Mouse (Mus musculus) A20 (cell line): ENCODE measurements around the gene Cdc14a.
A peak's percentile ranks its signal among the peaks of the same experiment; 100 is the strongest.

Experiments used
- DNase-seq: peaks from one replicate; pipeline ENCODE4 v3.0.0-alpha.2; 2011; ENCODE audit warnings: low read depth, low spot score

Cdc14a gene

DNA sequence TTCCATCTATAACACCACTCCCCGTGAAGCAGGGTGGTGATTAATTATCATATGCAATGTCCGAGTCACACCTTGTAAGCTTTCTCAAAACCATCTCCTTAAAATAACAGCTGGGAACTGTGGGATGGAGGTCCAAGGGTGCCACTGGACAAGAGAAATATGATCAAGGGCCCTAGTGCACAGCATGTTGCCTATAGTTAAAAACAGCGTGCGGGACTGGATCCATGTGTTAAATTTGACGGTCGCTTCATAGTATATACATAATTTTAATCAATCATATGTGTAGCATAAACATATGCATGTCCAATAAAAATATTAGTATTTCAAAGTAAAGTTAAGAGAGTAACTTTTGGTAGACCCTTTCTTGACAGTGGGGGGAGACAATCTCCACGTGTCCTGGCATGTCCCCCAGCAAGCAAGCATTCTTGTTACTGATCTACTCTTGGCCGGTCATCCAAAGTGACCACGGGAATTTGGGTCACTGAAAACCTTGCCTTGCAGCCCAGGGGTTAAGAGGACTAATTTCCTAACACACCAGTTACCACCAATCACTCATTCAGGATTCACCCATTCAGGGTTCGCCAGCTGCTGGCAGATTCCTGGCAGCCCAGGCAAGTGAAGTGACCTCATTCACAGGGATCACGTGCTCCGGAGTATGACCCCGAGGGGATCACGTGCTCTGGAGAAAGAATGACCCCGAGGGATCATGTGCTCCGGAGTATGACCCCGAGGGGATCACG, 94.6 kb downstream of the Cdc14a start:
- no peak for DNase-seq

DNA sequence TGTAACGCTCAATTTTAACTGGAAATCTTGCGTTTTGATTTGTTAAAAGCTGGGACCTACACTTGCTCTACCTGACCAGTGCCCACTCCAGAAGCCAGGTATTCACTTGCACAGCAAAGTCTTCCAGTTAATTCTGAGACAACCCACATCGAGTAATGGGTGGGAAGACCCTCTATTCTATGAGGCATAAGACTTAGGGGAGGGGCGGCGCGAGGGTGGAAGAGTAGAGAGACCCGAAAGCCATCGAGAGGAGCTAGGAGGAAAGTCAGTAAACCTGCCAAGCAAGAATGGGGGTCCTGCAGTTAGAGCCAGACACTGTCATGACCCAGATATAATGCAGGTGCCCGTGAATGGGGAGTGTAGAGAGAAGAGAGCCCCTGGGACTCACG, 96.2 kb downstream of the Cdc14a start:
- DNase-seq, result no peak

- peak; percentile 81 for DNase-seq
Measured at GRCm38 (mm10) chr3:116327001-116327615, 96.7 kb downstream of the Cdc14a start.

GRCm38 (mm10) chr3:116325501-116325900, 98.3 kb downstream of the Cdc14a start:
- no peak for DNase-seq

- no peak for DNase-seq
Measured at GRCm38 (mm10) chr3:116319696-116320095, 104.1 kb downstream of the Cdc14a start.

DNA sequence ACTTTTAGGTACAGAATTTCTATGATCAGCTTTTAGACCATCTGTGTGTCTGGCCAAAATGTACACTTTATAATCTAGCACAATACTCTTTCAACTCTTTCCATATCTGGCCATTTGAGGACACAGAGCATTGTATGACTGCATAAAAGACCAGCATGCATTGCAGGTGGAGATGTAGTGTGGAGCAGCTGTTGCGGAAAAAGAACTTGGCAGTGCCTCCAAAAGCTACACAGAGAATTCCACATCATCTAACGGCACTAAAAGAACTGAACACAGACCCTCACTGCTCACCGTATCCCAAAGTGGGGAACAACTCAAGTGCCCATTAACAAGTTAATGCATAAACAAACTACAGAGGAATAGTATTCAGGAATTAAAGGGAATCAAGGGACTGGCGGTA, 112.0 kb downstream of the Cdc14a start:
- no peak for DNase-seq

GRCm38 (mm10) chr3:116311173-116311572, 112.7 kb downstream of the Cdc14a start:
- DNase-seq, result no peak

- DNase-seq, result no peak
Measured at GRCm38 (mm10) chr3:116310672-116311071, 113.2 kb downstream of the Cdc14a start.

- no peak for DNase-seq
Measured at GRCm38 (mm10) chr3:116310033-116310432, 113.8 kb downstream of the Cdc14a start.

DNA sequence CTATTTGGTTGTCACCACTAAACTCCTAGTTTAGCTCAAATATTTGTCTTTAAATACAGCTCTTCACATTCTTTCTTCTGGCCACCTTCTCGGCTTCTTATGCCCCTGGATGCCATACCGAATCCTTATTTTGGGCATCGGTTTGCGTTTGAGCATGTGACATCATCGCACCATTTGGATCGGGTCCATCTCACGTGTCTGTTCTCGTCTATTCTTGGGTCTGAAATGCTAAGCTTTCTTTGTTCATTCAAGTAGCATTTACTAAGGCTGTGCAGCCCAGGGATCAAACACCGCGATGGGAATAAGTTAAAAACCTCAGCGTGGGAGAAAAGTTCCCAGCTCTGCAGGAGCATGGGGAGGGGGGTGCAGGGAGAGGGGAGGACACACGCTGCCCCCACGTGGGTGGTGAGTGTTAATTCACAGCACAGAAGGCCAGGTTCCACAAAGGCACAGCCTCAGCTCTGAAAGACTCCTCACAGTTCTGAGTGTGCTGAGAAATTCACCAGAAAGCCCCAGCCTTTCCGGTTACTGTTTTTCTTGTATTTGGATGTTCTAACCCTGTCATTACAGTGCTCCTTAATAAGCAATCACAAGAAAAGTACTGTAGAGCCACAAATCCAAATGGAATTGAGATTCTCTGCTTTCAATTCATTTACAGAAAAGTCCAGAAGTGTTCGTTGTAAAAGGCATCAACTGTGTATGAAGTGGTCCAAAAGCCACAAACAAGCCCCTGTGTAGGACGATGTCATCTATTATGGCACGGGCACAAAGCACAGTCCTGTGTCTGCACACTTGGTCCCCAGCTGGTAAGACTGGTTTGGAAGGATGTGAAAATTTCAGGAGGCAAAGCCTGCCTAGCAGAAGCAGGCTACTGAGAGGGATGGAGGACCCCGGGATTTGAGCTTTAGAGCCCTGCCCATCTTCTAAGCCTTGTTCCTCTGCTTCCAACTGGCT, 118.8 kb downstream of the Cdc14a start:
- no peak for DNase-seq

GRCm38 (mm10) chr3:116302581-116302980, 121.3 kb downstream of the Cdc14a start:
- DNase-seq, result no peak

- DNase-seq, result no peak
Measured at GRCm38 (mm10) chr3:116301754-116302153, 122.1 kb downstream of the Cdc14a start.

GRCm38 (mm10) chr3:116298727-116299126, 125.1 kb downstream of the Cdc14a start:
- DNase-seq, result no peak

- DNase-seq, result no peak
Measured at GRCm38 (mm10) chr3:116298003-116298402, 125.8 kb downstream of the Cdc14a start.

DNA sequence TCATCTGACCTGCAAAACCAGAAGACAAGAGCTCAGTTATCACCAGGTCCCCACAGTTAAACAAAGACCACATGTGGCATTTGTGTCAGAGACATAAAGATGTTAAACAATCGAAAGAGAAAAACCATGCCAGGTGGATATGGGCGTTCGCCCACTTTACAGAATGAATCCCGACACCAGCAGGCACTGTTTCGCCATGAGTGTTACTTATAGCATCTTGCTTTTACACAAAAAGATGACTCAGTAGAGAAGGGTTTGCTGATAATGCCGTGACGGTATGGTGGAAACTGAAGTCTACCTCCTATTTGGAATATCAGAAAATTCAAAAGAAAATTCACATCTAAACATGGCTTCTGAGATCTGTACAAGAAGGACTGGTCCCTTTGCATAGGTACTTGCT, 126.7 kb downstream of the Cdc14a start:
- no peak for DNase-seq

DNA sequence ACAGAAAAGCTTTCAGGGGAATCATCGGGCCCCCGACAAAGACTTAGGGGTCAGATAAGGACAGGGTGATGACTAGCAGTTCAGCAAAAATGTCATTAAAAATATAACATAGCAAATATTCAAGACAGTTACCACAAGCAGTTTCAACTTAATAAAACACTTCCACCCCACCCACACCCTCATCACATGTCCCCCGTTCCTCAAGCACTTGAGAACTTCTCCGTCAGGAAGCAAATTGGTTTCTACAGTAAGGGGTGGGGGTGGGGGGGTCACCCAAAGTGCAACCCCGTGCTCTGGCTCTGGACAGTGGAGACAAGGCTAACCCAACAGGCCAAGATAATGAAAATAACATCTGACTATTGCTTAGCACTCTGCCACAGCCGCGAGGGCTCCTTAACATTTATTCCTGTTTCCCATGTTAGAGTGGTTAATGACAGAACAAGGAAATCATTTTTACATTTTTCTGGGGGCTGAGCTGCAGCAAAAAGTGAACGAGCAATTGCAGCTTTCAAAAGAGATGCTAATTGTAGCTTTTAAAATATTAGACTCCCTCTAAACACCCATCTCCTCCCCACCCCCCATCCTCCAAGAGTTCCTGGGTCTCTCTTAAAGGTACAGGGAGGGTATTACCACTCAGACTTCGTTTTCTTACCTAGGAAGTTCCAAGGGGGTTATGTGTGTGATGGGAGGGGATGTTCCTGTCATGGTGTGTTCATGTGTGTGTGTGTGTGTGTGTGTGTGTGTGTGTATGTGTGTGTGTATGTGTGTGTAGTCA, 133.6 kb downstream of the Cdc14a start:
- no peak for DNase-seq

DNA sequence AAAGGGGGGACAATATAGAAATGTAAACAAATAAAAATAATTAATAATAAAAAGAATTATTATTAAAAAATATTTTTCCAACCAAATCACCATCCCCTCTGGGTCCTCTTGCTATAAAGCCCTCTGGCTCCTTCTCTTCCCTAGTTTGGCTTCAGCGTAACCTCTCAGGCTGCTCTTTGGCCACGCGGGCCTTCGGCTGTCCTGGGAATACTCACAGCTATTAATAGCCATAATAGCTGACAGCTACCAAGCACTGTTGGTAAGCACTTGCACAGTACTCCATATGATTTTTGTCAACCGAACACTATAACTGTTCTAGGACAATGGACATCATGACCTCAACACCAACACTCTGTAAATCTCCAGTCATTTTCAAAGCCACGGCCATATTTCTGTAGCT, 135.0 kb downstream of the Cdc14a start:
- no peak for DNase-seq

GRCm38 (mm10) chr3:116284735-116285134, 139.1 kb downstream of the Cdc14a start:
- no peak for DNase-seq

DNA sequence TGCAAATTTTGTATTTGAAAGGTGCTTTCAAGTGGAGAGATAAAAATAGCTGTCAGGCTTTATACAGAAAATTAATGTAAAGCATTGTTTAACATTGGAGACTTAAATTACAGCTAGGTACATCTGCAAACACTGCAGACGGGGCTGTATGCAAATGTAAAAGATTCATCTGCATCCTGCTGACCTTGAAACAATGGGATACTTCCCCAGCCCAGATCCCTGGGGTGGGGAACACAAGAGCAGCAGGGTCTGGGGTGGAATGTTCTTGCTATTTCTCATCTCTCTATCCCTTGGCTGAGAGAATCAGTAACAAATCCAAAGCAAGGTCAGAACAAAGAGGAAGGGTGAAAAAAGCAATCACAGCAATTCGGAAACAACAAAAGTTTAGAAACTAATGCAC, 139.8 kb downstream of the Cdc14a start:
- no peak for DNase-seq

DNA sequence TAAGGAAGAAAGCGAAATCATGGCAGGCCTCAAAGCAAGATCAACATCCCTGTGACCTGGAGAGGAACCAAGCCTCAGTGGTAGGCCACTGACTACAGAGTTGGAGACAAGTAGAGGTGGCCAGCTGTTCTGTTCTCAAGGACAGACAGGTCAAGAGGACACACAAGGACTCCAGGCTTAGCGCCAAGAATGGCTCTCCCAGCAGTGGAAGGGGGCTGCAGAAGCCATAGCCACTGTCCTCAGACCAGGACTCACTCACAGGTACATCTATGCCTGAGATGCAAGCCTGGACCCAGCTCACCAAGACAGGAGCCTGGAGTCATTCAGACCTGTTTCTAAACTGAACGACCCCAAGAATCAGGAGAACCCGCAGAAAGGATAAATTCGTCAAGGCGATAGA, 142.2 kb downstream of the Cdc14a start:
- DNase-seq, result no peak

DNA sequence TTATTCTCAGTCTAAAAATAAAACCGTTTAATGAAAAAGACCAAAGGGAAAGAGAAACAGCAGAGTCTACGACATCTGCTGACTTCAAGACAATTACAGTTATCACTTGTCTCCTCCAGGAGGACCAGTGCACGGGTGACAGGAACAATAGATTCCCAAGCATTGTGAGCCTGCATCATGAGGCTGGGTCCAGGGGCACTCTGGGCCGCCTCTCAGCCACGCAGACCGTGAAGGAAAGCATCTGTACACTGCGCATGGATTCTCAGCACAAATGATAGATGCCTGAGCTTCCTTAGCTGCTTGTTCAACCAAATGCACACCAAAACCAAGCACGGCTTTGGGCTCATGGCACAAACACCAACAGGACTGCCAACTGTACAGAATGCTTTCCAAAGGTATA, 146.7 kb downstream of the Cdc14a start:
- DNase-seq, result no peak

DNA sequence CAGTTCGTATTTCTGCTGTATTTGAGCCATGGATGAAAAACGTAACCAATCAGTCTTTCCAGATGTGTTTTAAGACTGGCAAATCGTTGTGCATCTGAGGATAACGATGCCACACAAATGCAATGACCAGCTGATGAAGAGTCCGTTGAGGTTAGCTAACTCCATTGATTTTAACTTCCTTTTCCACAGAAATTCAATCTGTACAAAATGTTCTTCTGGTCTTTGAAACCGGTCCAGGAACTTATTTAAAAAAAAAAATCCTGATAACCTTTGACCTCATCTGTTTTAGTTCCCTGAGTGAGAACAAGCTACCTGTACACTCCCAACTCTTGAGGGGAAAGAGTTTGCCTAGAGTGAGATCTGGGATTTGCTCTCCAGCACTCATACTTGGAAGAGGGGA, 152.2 kb downstream of the Cdc14a start:
- DNase-seq, result no peak
